Mouse (Mus musculus): ENCODE results near the gene AV320801. TPM values are rescaled to one million over a fixed set of nuclear protein-coding genes. Genes with fewer than 3 reads are reported as not detected.
"Not testable (repeated sequence)": the region's sequence is repeated elsewhere in the genome, so short reads cannot be mapped to it uniquely, and the experiment has no call there.

Gene AV320801
- not detected in 2 replicates for polyA plus RNA-seq (2014; fragmentation: Nextera tagmentation; extraction: Ambion mirVana)

GRCm38 (mm10) chrX:135494288-135494687, at the start of gene AV320801:
Gene AV320801 (plus strand): TSS chrX:135494588.
- H3K4me1 ChIP-seq (replicated peaks; ENCODE audit: control insufficient read depth, insufficient read depth, low read length); H3K27ac ChIP-seq (ENCODE audit: low read depth, low read length): not testable (repeated sequence)
- 98% methylated on average over 5 of the region's 14 CpGs for WGBS

GRCm38 (mm10) chrX:135464160-135464559, 30.2 kb upstream of the AV320801 start:
- not testable (repeated sequence) for H3K4me3 ChIP-seq (ENCODE audit: low read depth, low read length); H3K4me1 ChIP-seq (replicated peaks; ENCODE audit: control insufficient read depth, insufficient read depth, low read length); H3K9ac ChIP-seq (ENCODE audit: low read depth, low read length); ATAC-seq (replicated peaks; ENCODE audit: low FRiP score); H3K27me3 ChIP-seq (replicated peaks; ENCODE audit: control insufficient read depth, insufficient read depth, low read length); H3K4me2 ChIP-seq; H3K27ac ChIP-seq (ENCODE audit: low read depth, low read length); H3K9me3 ChIP-seq (ENCODE audit: control insufficient read depth, low read length); H3K36me3 ChIP-seq (ENCODE audit: control insufficient read depth, insufficient read depth, low read length); DNase-seq (ENCODE audit: low spot score)
- WGBS = no CpG with 5 or more reads among the region's 3 CpGs

More at GRCm38 (mm10) chrX:135494288-135494687, at the start of gene AV320801:
- ATAC-seq (replicated peaks; ENCODE audit: low FRiP score); DNase-seq (ENCODE audit: low spot score); H3K4me2 ChIP-seq; H3K9ac ChIP-seq (ENCODE audit: low read depth, low read length); H3K9me3 ChIP-seq (ENCODE audit: control insufficient read depth, low read length); H3K4me3 ChIP-seq (ENCODE audit: low read depth, low read length); H3K36me3 ChIP-seq (ENCODE audit: control insufficient read depth, insufficient read depth, low read length); H3K27me3 ChIP-seq (replicated peaks; ENCODE audit: control insufficient read depth, insufficient read depth, low read length): not testable (repeated sequence)

DNA sequence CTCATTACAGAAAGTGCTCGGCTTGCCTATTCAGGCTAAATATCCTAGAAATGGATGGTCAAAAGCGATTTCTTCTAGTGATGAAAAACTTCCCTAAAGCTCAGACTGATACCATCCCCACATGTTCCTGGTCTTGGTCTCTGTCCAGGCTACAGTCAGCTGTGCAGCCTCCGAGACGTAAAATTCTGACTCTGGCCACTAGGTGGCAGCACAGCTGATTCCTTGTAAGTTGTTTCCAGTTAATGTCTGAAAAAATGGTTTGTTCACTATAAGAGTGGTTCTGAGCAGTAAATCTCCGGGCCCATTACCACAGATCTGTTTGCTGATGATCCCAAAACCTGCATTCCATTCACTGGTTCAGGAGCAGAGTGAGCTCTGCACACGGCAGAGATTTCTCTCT, 12.5 kb upstream of the AV320801 start:
- not testable (repeated sequence) for H3K27ac ChIP-seq (ENCODE audit: low read depth, low read length); ATAC-seq (replicated peaks; ENCODE audit: low FRiP score); H3K4me1 ChIP-seq (replicated peaks; ENCODE audit: control insufficient read depth, insufficient read depth, low read length); H3K4me3 ChIP-seq (ENCODE audit: low read depth, low read length); DNase-seq (ENCODE audit: low spot score); H3K9ac ChIP-seq (ENCODE audit: low read depth, low read length); H3K4me2 ChIP-seq; H3K36me3 ChIP-seq (ENCODE audit: control insufficient read depth, insufficient read depth, low read length); H3K27me3 ChIP-seq (replicated peaks; ENCODE audit: control insufficient read depth, insufficient read depth, low read length); H3K9me3 ChIP-seq (ENCODE audit: control insufficient read depth, low read length)
- no CpG with 5 or more reads among the region's 6 CpGs for WGBS

GRCm38 (mm10) chrX:135483183-135483582, 11.2 kb upstream of the AV320801 start:
- not testable (repeated sequence) for H3K9me3 ChIP-seq (ENCODE audit: control insufficient read depth, low read length); DNase-seq (ENCODE audit: low spot score)
- no CpG with 5 or more reads among the region's 3 CpGs for WGBS

More at GRCm38 (mm10) chrX:135483183-135483582, 11.2 kb upstream of the AV320801 start:
- H3K4me2 ChIP-seq; ATAC-seq (replicated peaks; ENCODE audit: low FRiP score); H3K4me3 ChIP-seq (ENCODE audit: low read depth, low read length); H3K36me3 ChIP-seq (ENCODE audit: control insufficient read depth, insufficient read depth, low read length); H3K9ac ChIP-seq (ENCODE audit: low read depth, low read length); H3K4me1 ChIP-seq (replicated peaks; ENCODE audit: control insufficient read depth, insufficient read depth, low read length); H3K27ac ChIP-seq (ENCODE audit: low read depth, low read length); H3K27me3 ChIP-seq (replicated peaks; ENCODE audit: control insufficient read depth, insufficient read depth, low read length): not testable (repeated sequence)

Other genes starting within 250 kb of the AV320801 start
- gene Pramel3, start 192.3 kb upstream of the AV320801 start, polyA plus RNA-seq (2014; fragmentation: Nextera tagmentation; extraction: Ambion mirVana) = not detected in 2 replicates
- not detected in 2 replicates for gene Gm5128, start 121.3 kb upstream of the AV320801 start, polyA plus RNA-seq (2014; fragmentation: Nextera tagmentation; extraction: Ambion mirVana)
- gene Gm7903, start 60.8 kb upstream of the AV320801 start, polyA plus RNA-seq (2014; fragmentation: Nextera tagmentation; extraction: Ambion mirVana) = not detected in 2 replicates
- 0.25 and 0.27 TPM in 2 replicates for gene Nxf7, start 104.2 kb downstream of the AV320801 start, polyA plus RNA-seq (2014; fragmentation: Nextera tagmentation; extraction: Ambion mirVana)
- gene Prame, start 133.1 kb downstream of the AV320801 start, polyA plus RNA-seq (2014; fragmentation: Nextera tagmentation; extraction: Ambion mirVana) = not detected in 2 replicates
- not detected in 2 replicates for gene Tcp11x2, start 199.2 kb downstream of the AV320801 start, polyA plus RNA-seq (2014; fragmentation: Nextera tagmentation; extraction: Ambion mirVana)
- gene Tmsb15a, start 230.7 kb downstream of the AV320801 start, polyA plus RNA-seq (2014; fragmentation: Nextera tagmentation; extraction: Ambion mirVana) = not detected in 2 replicates
- gene Armcx5, start 248.1 kb downstream of the AV320801 start, polyA plus RNA-seq (2014; fragmentation: Nextera tagmentation; extraction: Ambion mirVana) = 7.3 and 8.4 TPM in 2 replicates
- 24.2 and 28.5 TPM in 2 replicates for gene Gprasp1, start 248.1 kb downstream of the AV320801 start, polyA plus RNA-seq (2014; fragmentation: Nextera tagmentation; extraction: Ambion mirVana)